Mouse (Mus musculus) cerebellum, adult 18-20 months (tissue): ENCODE results near the gene Odf2.

Experiments
- DNase-seq, 2 experiments: peaks; one replicate each; pipeline ENCODE4 v3.0.0; 2021

The Odf2 gene

GRCm38 (mm10) chr2:29889066-29889944 lies at the start of gene Odf2:
TSS of gene Odf2 (plus strand) at chr2:29889221.
- DNase-seq: peak; percentile 100

- no peak for DNase-seq
These were observed 49.6 kb upstream of the Odf2 start for GRCm38 (mm10) chr2:29839460-29839859.

- no peak for DNase-seq
These were observed 45.6 kb upstream of the Odf2 start for GRCm38 (mm10) chr2:29843231-29844105.

GRCm38 (mm10) chr2:29844115-29844514 lies 44.9 kb upstream of the Odf2 start:
- no peak for DNase-seq

- DNase-seq: no peak
These were observed 44.4 kb upstream of the Odf2 start for GRCm38 (mm10) chr2:29844661-29845060.

GRCm38 (mm10) chr2:29845636-29846035 lies 43.4 kb upstream of the Odf2 start:
- DNase-seq: no peak

- peak in 1 of 2 experiments; percentile 25 for DNase-seq
These were observed 42.8 kb upstream of the Odf2 start for GRCm38 (mm10) chr2:29846061-29846853.

GRCm38 (mm10) chr2:29846911-29847310 lies 42.1 kb upstream of the Odf2 start:
- no peak for DNase-seq

GRCm38 (mm10) chr2:29849041-29849440 lies 40.0 kb upstream of the Odf2 start:
- DNase-seq: no peak

- no peak for DNase-seq
These were observed 39.1 kb upstream of the Odf2 start for GRCm38 (mm10) chr2:29849841-29850480.

- DNase-seq: no peak
These were observed 36.0 kb upstream of the Odf2 start for GRCm38 (mm10) chr2:29852957-29853485.

- DNase-seq: no peak
These were observed 35.3 kb upstream of the Odf2 start for GRCm38 (mm10) chr2:29853736-29854135.

GRCm38 (mm10) chr2:29855585-29856210 lies 33.3 kb upstream of the Odf2 start:
- DNase-seq: no peak

GRCm38 (mm10) chr2:29856451-29857260 lies 32.4 kb upstream of the Odf2 start:
- DNase-seq: no peak

GRCm38 (mm10) chr2:29857341-29857740 lies 31.7 kb upstream of the Odf2 start:
- DNase-seq: no peak

GRCm38 (mm10) chr2:29857967-29858366 lies 31.1 kb upstream of the Odf2 start:
- DNase-seq: no peak

GRCm38 (mm10) chr2:29858748-29859473 lies 30.1 kb upstream of the Odf2 start:
- no peak for DNase-seq

- DNase-seq: no peak
These were observed 23.9 kb upstream of the Odf2 start for GRCm38 (mm10) chr2:29865125-29865524.

- peak; percentile 90 to 92 for DNase-seq
These were observed 19.9 kb upstream of the Odf2 start, which contains the start of gene Cercam for GRCm38 (mm10) chr2:29868949-29869645. TSS of gene Cercam (plus strand) at chr2:29869164.
